Mouse (Mus musculus): ENCODE data around the gene Krt73. TPM values are rescaled to one million over a fixed set of nuclear protein-coding genes. Genes with fewer than 3 reads are reported as not detected.

Gene Krt73
- polyA plus RNA-seq, 1 experiment from 2014 or later, result not detected

GRCm38 (mm10) chr15:101786360-101786759 lies 15.8 kb downstream of the Krt73 start, which contains the start of gene Krt72:
Krt72 (minus strand) TSS chr15:101786460.
- 72% methylated on average over 18 of the region's 18 CpGs for WGBS
- peaks cover 56% of the 10 kb centered on the region for H3K27me3 ChIP-seq (replicated peaks)

GRCm38 (mm10) chr15:101773420-101773819 lies 28.7 kb downstream of the Krt73 start:
- 77% methylated on average over 10 of the region's 10 CpGs for WGBS
- Histone ChIP-seq H3K27me3 (replicated peaks) (peaks cover 67% of the 10 kb centered on the region), H3K36me3 (no peaks in the 10 kb centered on the region), H3K9me3 (no peaks in the 10 kb centered on the region), H3K9ac (no peak overlapping the region), H3K4me1 (no peaks in the 10 kb centered on the region), H3K27ac (replicated peaks) (no peak overlapping the region), H3K4me2 (no peak overlapping the region), H3K4me3 (no peak overlapping the region)
- ATAC-seq (ENCODE audit: extremely low read depth, insufficient number of reproducible peaks, low FRiP score, low TSS enrichment), result no peak

More at GRCm38 (mm10) chr15:101786360-101786759, 15.8 kb downstream of the Krt73 start, which contains the start of gene Krt72:
- Histone ChIP-seq H3K4me1 (no peaks in the 10 kb centered on the region), H3K4me3 (no peak within 1 kb of the TSS), H3K36me3 (no peaks in the 10 kb centered on the region), H3K9me3 (no peaks in the 10 kb centered on the region), H3K4me2 (no peak within 1 kb of the TSS), H3K27ac (replicated peaks) (no peak within 1 kb of the TSS), H3K9ac (no peak within 1 kb of the TSS)
- no peak for ATAC-seq (ENCODE audit: extremely low read depth, insufficient number of reproducible peaks, low FRiP score, low TSS enrichment)

GRCm38 (mm10) chr15:101772711-101773081 lies 29.4 kb downstream of the Krt73 start:
- 1% methylated on average over 5 of the region's 5 CpGs for WGBS
- Histone ChIP-seq H3K27ac (replicated peaks) (no peak overlapping the region), H3K27me3 (replicated peaks) (peaks cover 72% of the 10 kb centered on the region), H3K9ac (no peak overlapping the region), H3K4me2 (no peak overlapping the region), H3K4me1 (no peaks in the 10 kb centered on the region), H3K4me3 (no peak overlapping the region), H3K9me3 (no peaks in the 10 kb centered on the region), H3K36me3 (no peaks in the 10 kb centered on the region)
- no peak for ATAC-seq (ENCODE audit: extremely low read depth, insufficient number of reproducible peaks, low FRiP score, low TSS enrichment)

GRCm38 (mm10) chr15:101772080-101772710 lies 30.0 kb downstream of the Krt73 start:
- WGBS, result 63% methylated on average over 5 of the region's 5 CpGs
- ATAC-seq (ENCODE audit: extremely low read depth, insufficient number of reproducible peaks, low FRiP score, low TSS enrichment), result no peak
- Histone ChIP-seq H3K9ac (no peak overlapping the region), H3K36me3 (no peaks in the 10 kb centered on the region), H3K4me2 (no peak overlapping the region), H3K27ac (replicated peaks) (no peak overlapping the region), H3K4me3 (no peak overlapping the region), H3K4me1 (no peaks in the 10 kb centered on the region), H3K27me3 (replicated peaks) (peaks cover 77% of the 10 kb centered on the region), H3K9me3 (no peaks in the 10 kb centered on the region)

- no peak for ATAC-seq (ENCODE audit: extremely low read depth, insufficient number of reproducible peaks, low FRiP score, low TSS enrichment)
- Histone ChIP-seq H3K27ac (replicated peaks) (no peak overlapping the region), H3K36me3 (no peaks in the 10 kb centered on the region), H3K9ac (no peak overlapping the region), H3K27me3 (replicated peaks) (peaks cover 85% of the 10 kb centered on the region), H3K4me3 (no peak overlapping the region), H3K4me2 (no peak overlapping the region), H3K4me1 (no peaks in the 10 kb centered on the region), H3K9me3 (no peaks in the 10 kb centered on the region)
- WGBS, result 24% methylated on average over 8 of the region's 8 CpGs
Observed at GRCm38 (mm10) chr15:101770226-101770625, 31.9 kb downstream of the Krt73 start.

Other genes starting within 250 kb of the Krt73 start
- not detected in 2 replicates for gene Krt90, start 239.4 kb downstream of the Krt73 start, polyA plus RNA-seq (2015; fragmentation: Nextera tagmentation; extraction: Ambion mirVana)
- not detected in 2 replicates for gene Krt75, start 228.4 kb downstream of the Krt73 start, polyA plus RNA-seq (2015; fragmentation: Nextera tagmentation; extraction: Ambion mirVana)
- not detected in 2 replicates for gene Gm5414, start 174.2 kb downstream of the Krt73 start, polyA plus RNA-seq (2015; fragmentation: Nextera tagmentation; extraction: Ambion mirVana)
- gene Gm5478, start 155.0 kb downstream of the Krt73 start, polyA plus RNA-seq (2015; fragmentation: Nextera tagmentation; extraction: Ambion mirVana), result not detected in 2 replicates
- not detected in 2 replicates for gene Krt6b, start 122.1 kb downstream of the Krt73 start, polyA plus RNA-seq (2015; fragmentation: Nextera tagmentation; extraction: Ambion mirVana)
- not detected in 2 replicates for gene Krt6a, start 108.0 kb downstream of the Krt73 start, polyA plus RNA-seq (2015; fragmentation: Nextera tagmentation; extraction: Ambion mirVana)
- 0.59 and 3.6 TPM in 2 replicates for gene Krt5, start 89.4 kb downstream of the Krt73 start, polyA plus RNA-seq (2015; fragmentation: Nextera tagmentation; extraction: Ambion mirVana)
- gene Krt71, start 59.2 kb downstream of the Krt73 start, polyA plus RNA-seq (2015; fragmentation: Nextera tagmentation; extraction: Ambion mirVana), result not detected in 2 replicates
- not detected in 2 replicates for gene Krt72, start 15.9 kb downstream of the Krt73 start, polyA plus RNA-seq (2015; fragmentation: Nextera tagmentation; extraction: Ambion mirVana)
- not detected in 2 replicates for gene Krt2, start 15.8 kb upstream of the Krt73 start, polyA plus RNA-seq (2015; fragmentation: Nextera tagmentation; extraction: Ambion mirVana)
- 0.28 and 0.41 TPM in 2 replicates for gene Krt1, start 48.4 kb upstream of the Krt73 start, polyA plus RNA-seq (2015; fragmentation: Nextera tagmentation; extraction: Ambion mirVana)
- not detected in 2 replicates for gene Krt77, start 67.4 kb upstream of the Krt73 start, polyA plus RNA-seq (2015; fragmentation: Nextera tagmentation; extraction: Ambion mirVana)
- not detected in 2 replicates for gene Krt76, start 90.6 kb upstream of the Krt73 start, polyA plus RNA-seq (2015; fragmentation: Nextera tagmentation; extraction: Ambion mirVana)
- 0.06 and 0.07 TPM in 2 replicates for gene Krt4, start 122.4 kb upstream of the Krt73 start, polyA plus RNA-seq (2015; fragmentation: Nextera tagmentation; extraction: Ambion mirVana)
- gene Krt79, start 138.0 kb upstream of the Krt73 start, polyA plus RNA-seq (2015; fragmentation: Nextera tagmentation; extraction: Ambion mirVana), result 0.45 and 0.56 TPM in 2 replicates
- not detected in 2 replicates for gene Krt78, start 151.9 kb upstream of the Krt73 start, polyA plus RNA-seq (2015; fragmentation: Nextera tagmentation; extraction: Ambion mirVana)
- gene Krt8, start 202.1 kb upstream of the Krt73 start, polyA plus RNA-seq (2015; fragmentation: Nextera tagmentation; extraction: Ambion mirVana), result 21.7 and 24.9 TPM in 2 replicates
- 34.6 and 36.0 TPM in 2 replicates for gene Krt18, start 225.8 kb upstream of the Krt73 start, polyA plus RNA-seq (2015; fragmentation: Nextera tagmentation; extraction: Ambion mirVana)

All from heart, embryonic 13.5 days (tissue).